Mouse (Mus musculus) c-Kit-positive CD71-positive TER-119-positive erythroid progenitor cells, embryonic 14.5 days (primary cell): ENCODE data around the gene Tuba1a.
A peak's percentile ranks its signal among the peaks of the same experiment; 100 is the strongest.
"Not testable (repeated sequence)": the region's sequence is repeated elsewhere in the genome, so short reads cannot be mapped to it uniquely, and the experiment has no call there.

Experiments
- DNase-seq: peaks from one replicate; pipeline ENCODE4 v3.0.0-alpha.2; 2013; ENCODE audit warnings: low spot score

Tuba1a gene

DNA sequence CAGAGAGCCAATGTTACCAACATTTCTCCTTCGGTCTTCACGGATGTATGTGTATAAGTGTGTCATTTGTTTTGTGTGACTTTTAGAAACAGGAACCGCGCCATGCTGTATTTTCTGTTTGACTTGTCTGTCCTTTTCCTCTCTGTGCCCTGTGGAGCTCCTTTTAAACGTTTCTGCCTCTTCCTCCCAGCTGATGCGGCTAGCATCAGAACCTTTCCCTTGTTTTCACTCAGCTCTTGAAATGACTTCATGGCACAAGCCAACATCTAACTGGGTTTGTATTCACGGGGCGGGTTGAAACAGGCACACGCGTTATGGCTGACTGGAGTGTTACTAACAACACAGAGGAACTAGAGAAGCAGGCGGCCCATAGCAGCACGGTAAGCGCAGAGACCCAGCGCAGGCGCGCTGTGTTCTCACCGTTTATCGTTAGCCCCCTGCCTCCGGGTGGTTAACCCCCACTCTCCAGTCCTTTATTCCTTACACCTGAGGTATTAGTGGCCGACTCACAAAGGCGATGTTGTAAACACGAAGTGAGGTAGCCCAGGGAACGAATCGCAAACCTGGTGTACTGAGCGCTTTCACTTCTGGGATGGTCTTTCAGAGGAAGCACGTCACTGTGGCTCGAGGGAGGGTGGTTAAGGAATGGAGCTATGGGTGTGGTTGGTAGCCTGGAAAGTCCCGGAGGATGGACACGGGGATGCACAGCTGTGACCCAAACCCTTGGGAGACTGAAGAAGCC, 31.9 kb upstream of the Tuba1a start:
- DNase-seq = peak; percentile 74

DNA sequence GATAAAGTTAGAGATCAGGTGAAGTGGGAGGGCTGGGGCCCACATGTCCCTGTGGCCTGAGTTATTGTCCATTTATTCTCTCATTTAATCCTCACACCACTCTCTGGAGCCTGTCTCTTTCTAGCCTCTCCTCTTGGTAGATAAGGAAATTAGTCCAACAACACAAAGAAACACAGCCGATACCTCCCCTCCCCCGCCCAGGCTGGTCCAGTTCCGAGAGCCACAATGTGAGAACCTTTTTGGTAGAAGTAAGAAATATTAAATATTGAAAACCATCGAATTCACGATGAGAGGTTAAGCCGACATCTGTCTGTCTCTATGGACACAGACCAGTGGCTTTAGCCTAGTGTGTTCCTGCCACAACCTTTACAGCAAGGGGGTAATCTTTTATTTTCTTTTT, 31.2 kb upstream of the Tuba1a start:
- no peak for DNase-seq

DNA sequence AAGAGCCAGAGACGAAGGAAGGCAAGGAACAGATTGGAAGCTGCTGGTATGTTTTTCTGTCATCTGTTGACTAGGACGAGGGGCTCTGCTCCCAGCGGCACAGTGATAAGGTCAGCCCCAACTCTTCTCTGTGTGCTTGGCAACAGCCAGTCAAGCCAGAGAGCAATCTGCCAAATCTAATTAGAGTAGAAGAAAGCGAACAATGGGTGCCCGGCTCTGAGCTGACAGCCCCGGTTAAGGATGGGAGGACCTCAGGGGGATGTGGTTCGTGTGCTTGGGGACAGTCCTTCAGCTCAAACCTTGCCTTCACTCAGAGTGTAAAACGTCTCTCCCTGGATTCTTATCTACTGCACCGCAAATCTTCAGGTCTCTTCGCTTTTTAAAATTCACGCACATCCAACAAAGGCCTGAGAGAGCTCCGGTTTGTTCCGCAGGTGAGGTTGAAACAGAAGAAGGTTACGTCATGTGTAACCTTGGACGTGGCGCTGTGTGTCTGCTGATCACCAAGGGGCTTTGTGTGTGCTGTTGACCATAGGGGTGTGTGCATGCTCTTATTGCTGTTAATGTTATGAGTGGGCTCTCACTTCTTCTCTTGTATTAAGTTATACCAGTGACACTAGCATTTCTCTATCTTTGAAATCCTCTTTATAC, 30.1 kb upstream of the Tuba1a start:
- no peak for DNase-seq

DNA sequence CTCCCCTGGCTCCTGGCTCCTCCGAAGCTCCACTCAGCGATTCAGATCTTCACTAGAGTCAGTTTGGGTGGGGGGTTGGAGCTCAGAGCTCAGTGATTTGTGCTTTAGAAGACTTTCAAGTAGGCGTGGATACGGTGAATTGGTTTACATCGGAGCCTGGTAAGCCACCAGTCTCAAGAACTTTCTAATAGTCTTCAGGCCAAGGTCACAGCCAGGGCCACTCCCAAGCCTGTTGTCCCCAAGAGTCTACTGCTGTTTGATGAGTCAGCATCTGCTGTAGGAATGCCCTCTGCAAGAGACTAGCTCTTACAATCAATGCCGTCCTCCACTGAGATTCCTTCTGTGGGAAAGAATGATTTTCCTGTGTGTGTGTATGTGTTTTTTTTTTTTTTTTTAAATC, 28.6 kb upstream of the Tuba1a start:
- no peak for DNase-seq

DNA sequence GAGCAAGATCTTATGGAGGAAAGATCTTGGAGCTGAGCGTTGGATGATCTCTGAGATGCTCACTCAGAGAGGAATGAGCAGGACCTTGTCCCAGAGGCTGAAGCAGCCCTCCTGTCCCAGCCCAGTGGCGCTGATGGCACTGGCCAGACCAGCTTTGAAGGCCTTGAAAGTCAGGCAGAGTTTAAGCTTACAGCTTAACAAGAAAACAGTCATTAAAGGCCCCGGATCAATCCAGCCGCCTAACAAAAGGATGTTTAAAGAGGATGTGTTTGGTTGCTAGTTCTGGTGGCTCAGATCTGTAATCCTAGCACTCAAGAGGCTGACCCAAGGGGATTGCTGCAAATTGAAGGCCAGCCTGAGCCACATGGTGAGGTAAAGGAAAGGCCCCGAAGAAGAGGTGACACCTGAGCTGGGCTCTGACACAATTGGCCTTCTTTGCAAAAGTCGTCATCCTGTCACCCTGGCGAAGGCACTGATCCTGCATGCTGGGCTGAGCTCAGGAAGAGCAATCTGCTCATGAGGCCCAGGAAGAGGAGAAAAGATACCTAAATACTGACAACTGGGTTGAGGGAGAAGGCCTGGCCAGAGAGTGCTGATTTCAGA, 26.6 kb upstream of the Tuba1a start:
- DNase-seq = no peak

DNA sequence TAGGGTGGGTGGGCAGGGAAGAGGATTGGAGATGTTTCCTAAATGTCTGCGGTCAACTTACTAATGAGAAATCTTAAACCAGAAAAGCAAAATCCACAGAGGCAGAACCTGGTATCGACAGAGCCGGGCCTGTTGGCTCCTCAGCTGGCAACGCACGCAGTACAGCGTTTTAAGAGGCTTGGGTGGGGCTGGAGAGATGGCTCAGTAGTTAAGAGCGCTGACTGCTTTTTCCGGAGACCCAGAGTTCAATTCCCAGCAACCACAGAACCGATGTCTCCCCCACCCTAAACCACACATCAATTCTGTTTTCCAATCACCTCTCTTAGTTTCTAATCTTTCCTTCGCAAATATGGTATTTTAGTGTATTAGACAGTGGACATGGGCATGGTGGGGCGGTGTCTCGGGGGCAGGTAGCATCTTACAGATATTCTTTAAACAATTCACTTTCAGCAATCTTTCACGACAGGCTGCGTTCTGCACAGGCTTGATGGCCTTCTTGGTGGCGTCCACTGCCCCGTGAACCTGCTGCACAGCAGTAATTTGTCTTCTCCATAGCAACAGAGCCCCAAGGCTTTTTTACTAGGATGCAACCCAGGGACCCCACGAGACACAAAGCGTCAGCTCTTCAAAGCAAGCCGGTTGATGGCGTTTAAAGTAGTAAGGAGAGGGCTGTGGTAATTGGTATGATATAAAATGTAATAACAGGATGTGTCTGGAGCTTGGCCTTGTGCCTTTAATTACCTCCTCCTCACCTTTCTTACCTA, 25.1 kb upstream of the Tuba1a start:
- DNase-seq = no peak

DNA sequence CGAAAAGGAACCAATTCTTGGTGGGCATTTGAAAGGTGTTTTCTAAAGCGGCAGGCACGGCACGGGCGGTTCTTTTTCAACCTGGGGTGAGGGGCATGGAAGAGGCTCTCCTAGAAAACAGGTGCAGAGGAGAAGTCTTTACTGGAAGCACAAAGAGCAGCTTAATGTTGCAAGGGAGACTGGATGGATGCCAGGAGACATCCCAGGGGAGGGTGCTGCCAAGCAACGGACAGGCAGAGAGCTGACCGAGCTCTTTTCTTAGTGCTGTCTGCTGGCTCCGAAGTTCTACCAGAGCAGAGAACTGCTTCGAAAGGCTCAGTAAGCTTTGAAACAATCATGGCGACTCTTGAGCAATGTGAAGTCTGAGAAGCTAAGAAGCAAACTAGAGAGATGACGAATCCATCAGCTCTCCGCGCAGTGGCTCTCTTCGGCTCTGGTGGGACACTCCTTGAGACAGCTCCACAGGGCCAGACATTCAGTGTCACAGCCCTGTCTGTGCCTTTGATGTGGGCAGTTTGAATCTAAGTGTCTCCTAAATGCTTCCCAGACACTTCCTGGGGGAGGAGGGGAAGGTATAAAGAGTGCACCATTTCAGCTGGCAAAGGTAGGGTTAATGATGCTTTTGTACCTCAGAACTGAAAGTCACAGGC, 24.4 kb upstream of the Tuba1a start:
- no peak for DNase-seq

DNA sequence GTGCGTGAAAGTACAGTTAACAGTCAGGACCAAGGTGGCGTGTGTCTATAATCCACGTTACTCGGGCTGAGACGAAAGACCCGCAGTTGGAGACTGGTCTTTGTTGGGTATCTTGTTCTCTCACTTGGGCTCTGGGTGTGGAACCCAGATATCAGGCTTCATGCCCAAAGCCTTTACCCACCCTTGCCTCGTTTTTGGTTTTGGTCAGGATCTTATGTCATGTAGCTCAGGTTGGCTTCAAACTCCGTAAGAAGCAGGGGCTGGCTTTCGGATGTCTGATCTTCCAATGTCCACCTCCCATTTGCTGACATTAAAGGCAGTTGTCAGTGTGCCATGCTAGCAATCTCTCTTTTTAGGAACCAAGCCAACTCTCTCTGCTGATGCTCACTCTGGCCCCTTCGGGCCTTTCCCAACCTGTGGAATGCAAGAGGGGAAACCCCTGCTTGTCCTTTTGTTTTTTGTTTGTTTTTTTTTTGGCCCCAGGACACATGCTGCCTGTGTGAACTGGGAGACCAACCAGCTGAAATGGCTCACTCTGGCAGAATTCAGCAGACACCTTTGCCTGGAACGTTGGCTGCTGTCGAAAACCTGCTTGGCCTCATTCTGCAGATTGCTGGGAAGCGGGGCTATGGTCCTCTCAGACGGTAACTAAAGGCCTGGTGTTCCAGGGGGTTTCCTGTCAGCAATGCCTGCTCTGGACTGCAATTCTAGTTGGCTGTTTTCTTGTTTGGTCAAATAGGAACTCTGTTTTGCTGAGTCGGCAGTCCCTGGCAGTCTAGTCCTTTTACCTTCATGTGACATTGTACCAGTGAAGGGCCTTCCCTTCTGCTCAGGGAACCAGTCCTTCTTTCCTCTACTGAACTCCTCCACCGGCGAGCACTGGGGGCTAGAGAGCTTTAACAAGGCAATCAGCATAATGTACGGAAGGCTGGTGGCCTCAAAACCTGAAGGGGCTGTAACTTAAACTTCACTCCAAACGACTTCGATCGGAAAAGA, 23.6 kb upstream of the Tuba1a start:
- DNase-seq = no peak

DNA sequence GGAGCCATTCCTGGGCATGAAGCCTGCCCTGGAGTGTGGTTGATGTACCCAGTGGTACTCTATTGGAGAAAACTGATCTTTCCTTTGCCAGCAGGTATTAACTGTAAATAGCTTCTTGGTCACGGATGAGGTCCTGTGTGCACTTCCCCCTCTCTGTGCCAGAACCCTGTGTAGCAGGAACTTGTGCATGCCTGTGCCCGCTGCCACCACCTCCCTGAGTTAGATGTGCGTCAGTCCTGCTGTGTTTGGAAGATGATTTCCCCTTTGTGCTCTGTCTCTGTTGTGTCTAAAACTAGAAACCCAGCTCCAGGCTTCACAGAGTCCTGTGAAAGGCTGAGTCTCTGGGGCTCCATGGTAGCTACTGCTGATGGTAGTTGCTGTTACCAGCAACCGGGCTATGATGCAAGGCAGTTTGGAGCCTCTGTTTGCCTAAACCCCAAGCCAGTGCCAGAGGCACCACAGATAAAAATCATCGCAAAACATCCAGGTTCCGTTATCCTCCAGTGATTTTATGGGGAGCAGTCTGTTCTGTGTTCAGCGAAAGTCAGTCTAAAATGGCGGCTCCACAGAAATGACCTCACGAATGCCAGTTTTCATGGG, 19.6 kb upstream of the Tuba1a start:
- DNase-seq = no peak

DNA sequence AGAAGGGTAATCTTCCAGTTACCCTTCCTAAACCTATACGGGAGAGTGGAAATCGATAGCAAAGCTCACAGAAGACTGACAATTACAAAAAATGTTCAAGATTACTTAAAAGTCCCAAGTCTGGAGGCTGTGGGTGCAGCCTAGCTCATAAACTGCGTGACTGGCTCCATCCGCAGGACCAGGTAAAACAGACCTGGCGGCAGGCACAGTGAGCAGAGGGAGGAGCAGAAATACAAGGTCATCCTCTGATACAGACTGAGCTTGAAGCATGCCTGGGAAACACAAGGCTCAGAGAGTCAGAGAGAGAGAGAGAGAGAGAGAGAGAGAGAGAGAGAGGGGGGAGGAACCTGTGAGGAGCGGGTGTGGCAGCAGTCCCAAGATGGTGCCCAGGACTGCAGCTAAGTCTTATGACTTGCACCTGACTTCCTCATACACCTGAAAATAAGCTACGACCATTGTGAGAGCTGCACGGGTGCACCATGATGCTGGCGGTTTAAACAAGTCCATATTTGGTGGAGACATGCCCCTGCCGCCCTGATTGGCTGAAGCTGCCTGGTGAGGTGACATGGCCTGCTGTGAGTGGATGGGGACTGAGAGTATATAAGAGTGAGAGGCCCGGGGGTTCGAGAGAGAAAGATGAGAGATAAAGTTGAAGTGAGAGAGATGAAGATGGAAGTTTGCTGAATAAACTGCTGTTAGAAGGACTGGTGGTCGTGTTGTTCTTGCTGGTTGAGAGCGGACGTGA, 18.2 kb upstream of the Tuba1a start:
- not testable (repeated sequence) for DNase-seq

DNA sequence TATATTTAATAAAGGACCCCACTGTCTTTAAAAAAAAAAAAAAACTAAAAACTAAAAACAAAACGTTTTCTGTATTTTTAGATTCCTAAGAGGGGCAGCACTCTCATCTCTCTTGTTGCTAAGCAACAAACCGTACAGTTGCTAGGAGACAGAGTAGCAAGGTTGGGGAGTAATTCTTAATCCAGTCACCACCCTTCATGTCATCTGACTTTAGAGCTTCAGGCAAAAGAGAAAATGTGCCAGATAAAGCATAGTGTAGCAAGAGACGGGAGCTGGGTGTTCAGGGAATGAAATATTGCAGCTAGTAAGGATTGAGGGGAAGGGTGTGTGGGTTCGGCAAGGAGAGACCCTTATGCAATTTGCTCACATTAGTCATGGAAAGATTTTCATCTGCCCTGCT, 17.6 kb upstream of the Tuba1a start:
- no peak for DNase-seq

DNA sequence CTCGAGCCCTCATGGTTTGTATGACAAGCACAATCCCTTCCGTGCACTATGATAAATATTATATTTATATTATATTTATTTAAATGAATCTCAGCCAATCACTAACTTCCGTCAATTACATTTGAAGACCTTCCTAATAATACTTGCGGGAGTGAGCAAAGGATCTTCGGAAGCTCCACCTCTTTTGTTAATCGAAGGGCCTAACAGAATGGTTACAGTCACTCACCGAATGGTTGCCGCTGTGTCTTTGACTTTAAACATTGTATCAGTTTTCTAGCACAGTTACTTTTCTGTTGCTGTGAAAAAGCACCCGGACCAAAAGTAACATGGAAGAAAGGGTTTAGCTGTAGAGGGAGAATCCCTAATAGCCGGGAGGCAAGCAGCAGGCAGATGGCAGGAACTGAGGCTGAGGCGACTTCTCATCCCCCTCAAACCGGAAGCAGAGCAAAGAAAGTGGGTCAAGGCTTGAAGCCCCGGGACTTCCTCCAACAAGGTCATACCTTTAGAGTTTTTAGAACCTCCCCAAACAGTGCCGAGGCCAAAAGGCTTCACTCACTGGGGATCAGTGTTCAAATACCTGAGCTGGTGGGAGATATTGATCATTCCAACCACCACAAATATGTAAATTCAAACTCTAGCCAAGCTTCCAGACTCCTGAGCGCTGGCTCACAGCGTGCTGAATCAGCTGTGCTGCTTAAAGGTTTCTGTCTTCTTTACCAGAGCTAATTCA, 16.0 kb upstream of the Tuba1a start:
- DNase-seq = no peak

DNA sequence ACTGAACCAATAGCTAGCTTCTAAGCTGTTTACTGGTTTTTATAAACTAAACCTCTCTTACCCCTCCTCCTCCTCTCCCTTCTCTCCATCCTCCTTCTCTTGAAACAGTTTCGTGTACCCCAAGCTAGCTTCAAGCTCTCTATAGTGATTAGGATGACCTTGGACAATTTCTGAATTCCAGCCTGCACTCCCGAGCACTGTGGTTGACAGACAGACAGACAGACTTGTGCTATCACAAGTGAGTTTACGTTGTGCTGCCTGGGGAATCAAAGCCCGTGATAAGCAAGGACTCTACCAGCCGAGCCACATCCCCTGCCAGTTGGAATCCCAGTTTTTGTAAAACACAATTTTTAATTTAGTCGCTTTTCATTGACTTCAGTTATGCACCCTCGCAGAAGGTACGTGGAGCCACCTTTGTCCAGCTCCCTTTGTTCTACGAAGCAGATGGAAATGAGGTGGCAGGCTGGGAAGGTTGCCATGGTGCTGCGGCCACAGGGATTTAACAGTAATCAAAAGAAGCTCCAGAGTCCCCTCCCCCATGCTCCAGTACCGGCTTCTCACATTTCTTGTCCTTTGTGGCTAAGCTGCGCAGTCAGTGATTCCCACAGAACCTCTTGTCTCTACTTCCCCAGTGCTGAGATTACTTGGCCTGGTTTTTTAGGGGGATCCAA, 15.3 kb upstream of the Tuba1a start:
- DNase-seq = no peak

DNA sequence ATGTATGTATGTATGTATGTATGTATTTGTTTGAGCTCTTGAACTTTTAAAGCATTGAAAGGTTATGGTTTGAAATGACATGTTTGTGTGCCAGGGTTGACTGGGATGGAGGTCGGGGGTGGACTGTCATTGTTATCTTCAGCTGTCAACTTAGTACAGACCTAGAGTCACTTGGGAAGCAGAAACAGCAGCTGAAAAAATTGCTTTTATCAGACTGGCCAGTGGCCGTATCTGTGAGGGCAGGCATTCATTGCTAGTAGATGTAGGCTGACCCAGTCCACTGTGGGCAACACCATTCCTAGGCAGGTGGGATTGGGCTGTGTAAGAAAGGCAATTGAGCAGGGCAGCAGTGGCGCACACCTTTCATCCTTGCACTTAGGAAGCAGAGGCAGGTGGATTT, 6.0 kb upstream of the Tuba1a start:
- DNase-seq = no peak

DNA sequence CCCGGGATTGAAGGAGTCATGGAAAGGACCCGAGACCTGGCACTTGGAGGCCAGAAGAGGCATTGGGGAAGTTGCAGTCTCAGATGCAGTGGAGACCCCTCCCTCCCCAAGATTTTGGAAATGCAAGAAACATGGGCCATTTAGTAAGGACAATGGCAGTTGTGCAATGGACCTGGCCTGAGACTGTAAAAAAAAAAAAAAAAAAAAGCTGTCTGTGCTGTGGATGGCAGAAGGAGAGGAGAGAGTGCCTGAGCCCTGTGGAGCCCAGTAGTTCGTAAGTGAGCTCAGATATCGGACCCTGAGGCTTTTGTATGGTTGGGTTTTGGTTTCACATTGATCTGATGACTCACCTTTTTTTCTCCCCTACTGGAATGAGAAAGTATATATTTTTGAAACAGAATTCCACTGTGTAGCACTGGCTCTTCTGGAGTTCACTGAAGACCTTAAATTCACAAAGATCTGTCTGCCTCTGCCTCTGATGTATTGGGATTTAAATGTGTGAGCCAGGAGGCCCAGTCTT, 5.5 kb upstream of the Tuba1a start:
- no peak for DNase-seq

DNA sequence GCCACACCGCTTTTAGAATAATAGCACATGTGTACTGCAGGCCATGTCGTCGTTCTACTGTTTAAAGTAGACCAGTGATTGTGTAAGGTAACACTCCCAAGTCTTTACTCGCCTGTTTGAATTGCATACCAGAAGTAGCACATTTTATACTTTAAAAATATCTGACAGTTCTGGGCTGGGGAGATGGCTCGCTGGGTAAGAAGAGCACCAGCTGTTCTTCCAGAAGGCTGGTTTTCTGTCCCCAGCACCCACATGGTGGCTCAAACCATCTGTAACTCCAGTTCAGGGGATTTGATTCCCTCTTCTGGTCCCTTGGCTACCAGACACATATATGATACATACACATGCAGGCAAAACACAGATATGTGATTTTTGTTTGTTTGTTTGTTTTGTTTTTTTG, 4.0 kb upstream of the Tuba1a start:
- DNase-seq = no peak

DNA sequence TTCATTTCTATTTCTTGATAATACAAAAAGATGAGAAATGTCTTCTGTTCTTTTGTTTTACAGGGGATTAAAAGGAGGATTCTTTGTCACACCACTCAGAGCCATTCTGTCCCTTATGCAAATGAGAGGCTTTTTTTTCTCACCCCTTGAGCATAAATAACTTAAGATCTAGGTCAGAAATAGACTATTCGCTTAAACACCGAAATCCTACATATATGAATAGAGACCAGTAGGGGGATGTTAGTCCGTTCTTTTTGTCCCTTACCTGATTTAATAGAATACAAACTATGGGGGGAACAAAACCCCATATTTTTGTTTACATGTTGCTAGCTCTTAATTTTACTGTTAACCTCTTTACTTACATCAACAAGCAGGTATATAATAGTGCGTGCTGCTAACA, 2.5 kb upstream of the Tuba1a start:
- DNase-seq = no peak

DNA sequence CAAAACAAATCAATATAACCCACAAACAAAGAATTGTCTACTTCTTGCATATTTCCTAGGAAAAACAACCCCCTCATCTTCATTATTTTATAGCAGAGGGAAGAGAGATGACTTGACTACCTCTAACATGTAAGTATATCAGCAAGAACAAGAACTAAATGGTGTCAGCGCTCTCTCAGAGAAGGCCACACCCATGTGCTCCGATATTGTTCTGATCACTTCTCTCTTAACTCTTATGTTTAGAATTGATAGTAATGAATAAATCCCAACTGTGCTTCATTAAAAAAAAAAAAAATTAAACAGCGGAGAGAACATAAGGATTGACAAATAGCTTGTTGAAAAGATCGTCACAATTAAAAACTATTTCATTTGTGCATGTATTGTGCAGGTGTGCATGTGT, 1.8 kb upstream of the Tuba1a start:
- no peak for DNase-seq
